Mouse (Mus musculus): Measurements from ENCODE around the gene Gm20458.

The Gm20458 gene

GRCm38 (mm10) chr2:164537003-164537402 lies 76.2 kb downstream of the Gm20458 start:
- DNase-seq (ENCODE audit: low read depth, low spot score) = no peak
